In genomic region chr11:61487401-61487800, GRCm38 (mm10) we compare ENCODE assay signal across 9 mouse cellular contexts. TPM values are rescaled to one million over a fixed set of nuclear protein-coding genes. Genes with fewer than 3 reads are reported as not detected.
DNase-seq lines count a peak whose midpoint lies in the region; ATAC-seq and TF ChIP-seq lines count a peak whose summit lies in the region.
"Had no signal": no experiment of that assay in that cellular context is flagged by ENCODE, and none has a peak within 500 bp of the region (broad histone marks: within the 10 kb centered on the region; RNA-seq: fewer than 3 reads in every experiment).

No protein-coding gene starts in this region.

- no peak overlapping the region for H3K27ac ChIP-seq in heart, adult 2 months
- H3K27ac ChIP-seq in heart, embryonic 10.5 days = no peak overlapping the region
- peak overlapping the region; percentile 97 for H3K27ac ChIP-seq in lung, embryonic 15.5 days
- H3K27ac ChIP-seq: macrophage had no signal

- no peaks in the 10 kb centered on the region for H3K79me2 ChIP-seq in heart, adult 2 months (replicated peaks; ENCODE audit: control insufficient read depth, insufficient read depth, low read length)

- no peak for TF ChIP-seq EP300 in heart, adult 2 months (IDR thresholded peaks at IDR 0.05; ENCODE audit: insufficient read depth, low read depth, low read length)

- H3K9ac ChIP-seq in heart, adult 2 months (ENCODE audit: low read depth, low read length) = no peak overlapping the region
- 0 out of 2 replicates have a peak overlapping the region, but pooled peaks have one; percentile 9 for H3K9ac ChIP-seq in lung, embryonic 15.5 days

- no peak for TF ChIP-seq POLR2A in heart, adult 2 months (IDR thresholded peaks at IDR 0.05; ENCODE audit: insufficient read depth, low read depth, low read length)

- peak overlapping the region; percentile 53 for H3K4me2 ChIP-seq in lung, embryonic 15.5 days

- no peak overlapping the region for H3K4me3 ChIP-seq in heart, adult 2 months
- no peak overlapping the region for H3K4me3 ChIP-seq in heart, embryonic 10.5 days
- peak overlapping the region; percentile 50 for H3K4me3 ChIP-seq in lung, embryonic 15.5 days

- H3K27me3 ChIP-seq in heart, adult 2 months (ENCODE audit: control insufficient read depth, insufficient read depth, low read length) = no peaks in the 10 kb centered on the region
- peaks cover 6% of the 10 kb centered on the region; the same call in 1 of the 2 replicates for H3K27me3 ChIP-seq in heart, embryonic 10.5 days (ENCODE audit: insufficient read depth, poor library complexity, severe bottlenecking)
- H3K27me3 ChIP-seq in lung, embryonic 15.5 days = no peaks in the 10 kb centered on the region

- peak; percentile 63 to 67 for DNase-seq in heart, adult 2 months
- DNase-seq in heart, embryonic 10.5 days (ENCODE audit: low spot score) = no peak
- DNase-seq in urinary bladder, postnatal 14 days (ENCODE audit: low spot score) = peak; percentile 73
- DNase-seq in urinary bladder, adult 2 months (ENCODE audit: low spot score) = no peak
- peak; percentile 78 to 80 for DNase-seq in heart, postnatal 10 days
- no peak for DNase-seq in natural killer cell, adult 2 months (ENCODE audit: low spot score in 2 of 2)

- intact Hi-C loops in heart, adult 2 months (cut with DNase I) = no loop called here
- intact Hi-C loops in heart, postnatal 10 days (cut with DNase I) = no loop called here

- no peak for TF ChIP-seq CTCF in heart, adult 2 months (IDR thresholded peaks at IDR 0.05)

- peaks cover 2% of the 10 kb centered on the region; the same call in 1 of the 2 replicates for H3K4me1 ChIP-seq in heart, adult 2 months (ENCODE audit: control insufficient read depth, insufficient read depth, low read length)
- H3K4me1 ChIP-seq in heart, embryonic 10.5 days = peaks cover 54% of the 10 kb centered on the region
- peaks cover 45% of the 10 kb centered on the region for H3K4me1 ChIP-seq in lung, embryonic 15.5 days

- peak; percentile 12; the same call in 1 of the 2 replicates for ATAC-seq in lung, embryonic 15.5 days (ENCODE audit: borderline replicate concordance, extremely low read depth, low FRiP score, low TSS enrichment)
- ATAC-seq in CD4-positive, CD25-positive, alpha-beta regulatory T cell, adult 4 months = no peak

- H3K36me3 ChIP-seq in heart, adult 2 months (ENCODE audit: control insufficient read depth, insufficient read depth, low read length) = no peaks in the 10 kb centered on the region
- peaks cover 55% of the 10 kb centered on the region for H3K36me3 ChIP-seq in heart, embryonic 10.5 days
- peaks cover 46% of the 10 kb centered on the region for H3K36me3 ChIP-seq in lung, embryonic 15.5 days

- no peaks in the 10 kb centered on the region for H3K9me3 ChIP-seq in heart, embryonic 10.5 days
- no peaks in the 10 kb centered on the region for H3K9me3 ChIP-seq in lung, embryonic 15.5 days

- 13% methylated on average over 2 of the region's 2 CpGs for WGBS in heart, adult 2 months
- 73% methylated on average over 2 of the region's 2 CpGs for WGBS in heart, embryonic 10.5 days
- WGBS in lung, embryonic 15.5 days = 29% methylated on average over 2 of the region's 2 CpGs

RNA-seq across cellular contexts. Expression of gene Mfap4, which starts 2.2 kb away (rescaled TPM):
- 10 to 100 TPM; 18.4 to 22.9 TPM for total RNA-seq in heart, adult 2 months (2021)
- 125 and 143 TPM in 2 replicates for polyA plus RNA-seq in heart, adult 2 months (2012; rRNA removed)
- 22.7 and 67.8 TPM in 2 replicates for polyA plus RNA-seq in heart, embryonic 10.5 days (2016; fragmentation: Nextera tagmentation; extraction: Ambion mirVana)
- 196 and 207 TPM in 2 replicates for polyA plus RNA-seq in urinary bladder, adult 2 months (2012; rRNA removed)
- 100 to 1,000 TPM; 112 to 142 TPM for total RNA-seq in heart, postnatal 10 days (2021)
- polyA plus RNA-seq in lung, embryonic 15.5 days (2015; fragmentation: Nextera tagmentation; extraction: Ambion mirVana) = 1,042 and 1,148 TPM in 2 replicates
- polyA plus RNA-seq in CD4-positive, CD25-positive, alpha-beta regulatory T cell, adult 4 months (2017; shearing (Covaris generic)) = not detected
- polyA plus RNA-seq: macrophage had no signal

RNA-seq across cellular contexts. Expression of gene Mapk7, which starts 6.8 kb away (rescaled TPM):
- total RNA-seq in heart, adult 2 months (2021) = 1 to 10 TPM; 5.5 to 6.0 TPM
- polyA plus RNA-seq in heart, adult 2 months (2012; rRNA removed) = 11.9 and 12.6 TPM in 2 replicates
- polyA plus RNA-seq in heart, embryonic 10.5 days (2016; fragmentation: Nextera tagmentation; extraction: Ambion mirVana) = 42.7 and 49.1 TPM in 2 replicates
- 23.7 and 26.3 TPM in 2 replicates for polyA plus RNA-seq in urinary bladder, adult 2 months (2012; rRNA removed)
- total RNA-seq in heart, postnatal 10 days (2021) = 10 to 100 TPM; 11.7 to 12.0 TPM
- polyA plus RNA-seq in lung, embryonic 15.5 days (2015; fragmentation: Nextera tagmentation; extraction: Ambion mirVana) = 61.7 and 66.0 TPM in 2 replicates
- 10 to 100 TPM in 1 of 2 experiments, 1 to 10 TPM in 1; 9.2 to 18.0 TPM for polyA plus RNA-seq in CD4-positive, CD25-positive, alpha-beta regulatory T cell, adult 4 months (2017; shearing (Covaris generic))

RNA-seq across cellular contexts. Expression of gene B9d1, which starts 17.5 kb away (rescaled TPM):
- total RNA-seq in heart, adult 2 months (2021) = 1 to 10 TPM; 8.0 to 9.3 TPM
- polyA plus RNA-seq in heart, adult 2 months (2012; rRNA removed) = 10.6 and 15.6 TPM in 2 replicates
- 14.5 and 21.5 TPM in 2 replicates for polyA plus RNA-seq in heart, embryonic 10.5 days (2016; fragmentation: Nextera tagmentation; extraction: Ambion mirVana)
- polyA plus RNA-seq in urinary bladder, adult 2 months (2012; rRNA removed) = 25.2 and 29.8 TPM in 2 replicates
- total RNA-seq in heart, postnatal 10 days (2021) = 10 to 100 TPM; 10.2 to 10.3 TPM
- polyA plus RNA-seq in lung, embryonic 15.5 days (2015; fragmentation: Nextera tagmentation; extraction: Ambion mirVana) = 46.5 and 52.5 TPM in 2 replicates
- polyA plus RNA-seq in CD4-positive, CD25-positive, alpha-beta regulatory T cell, adult 4 months (2017; shearing (Covaris generic)) = 1 to 10 TPM; 3.5 to 5.9 TPM

RNA-seq across cellular contexts. Expression of gene Rnf112, which starts 33.5 kb away (rescaled TPM):
- under 1 TPM; 0.10 to 0.30 TPM for total RNA-seq in heart, adult 2 months (2021)
- polyA plus RNA-seq in heart, adult 2 months (2012; rRNA removed) = 0.15 and 0.18 TPM in 2 replicates
- polyA plus RNA-seq in heart, embryonic 10.5 days (2016; fragmentation: Nextera tagmentation; extraction: Ambion mirVana) = 0.10 and 0.77 TPM in 2 replicates
- polyA plus RNA-seq in urinary bladder, adult 2 months (2012; rRNA removed) = 0.87 and 1.3 TPM in 2 replicates
- total RNA-seq in heart, postnatal 10 days (2021) = under 1 TPM; 0.19 to 0.27 TPM
- 0.81 and 0.96 TPM in 2 replicates for polyA plus RNA-seq in lung, embryonic 15.5 days (2015; fragmentation: Nextera tagmentation; extraction: Ambion mirVana)
- polyA plus RNA-seq in CD4-positive, CD25-positive, alpha-beta regulatory T cell, adult 4 months (2017; shearing (Covaris generic)) = not detected
- polyA plus RNA-seq: macrophage had no signal

Comparison
In these comparisons a context has a peak if more than half of its experiments do, and no peak if none do; other contexts are left out.
1. DNase-seq: peak in heart, adult 2 months (2 of 2), urinary bladder, postnatal 14 days (single experiment) and heart, postnatal 10 days (2 of 2); none in heart, embryonic 10.5 days (single experiment), urinary bladder, adult 2 months (single experiment) and natural killer cell, adult 2 months (0 of 2).
2. RNA of gene Mfap4, which starts 2.2 kb away (polyA plus RNA-seq): 1,042 to 1,148 TPM in lung, embryonic 15.5 days, 196 to 207 TPM in urinary bladder, adult 2 months, 125 to 143 TPM in heart, adult 2 months and 22.7 to 67.8 TPM in heart, embryonic 10.5 days; not detected in CD4-positive, CD25-positive, alpha-beta regulatory T cell, adult 4 months; every median in the first group is over 10 times any median in the second.